Mouse (Mus musculus): Measurements from ENCODE around the gene Cox6a2.

The Cox6a2 gene

DNA sequence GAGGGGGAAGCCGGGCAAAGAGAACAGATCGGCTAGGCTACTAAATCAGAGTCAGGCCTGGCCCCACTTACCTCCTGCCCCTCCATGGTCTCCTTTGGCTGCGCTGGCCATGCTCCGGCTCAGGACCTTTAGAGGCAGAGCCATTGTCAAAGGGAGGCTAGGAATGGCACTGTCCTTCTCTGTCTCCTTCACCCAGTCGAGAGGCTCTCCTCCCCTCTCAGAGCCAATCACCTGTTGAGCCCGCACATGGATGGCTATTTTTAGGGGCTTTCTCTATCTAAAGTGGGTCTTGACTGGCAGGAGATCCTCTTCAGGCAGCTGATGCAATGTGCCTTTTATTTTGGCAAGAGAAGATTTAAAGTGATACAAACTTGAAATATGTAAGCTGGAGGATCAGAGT lies at the start of gene Cox6a2:
TSS of gene Cox6a2 (minus strand) at position 236 of the 400 bp plus-strand sequence.
- DNase-seq = no peak

GRCm38 (mm10) chr7:128255757-128256156 lies 49.6 kb upstream of the Cox6a2 start:
- DNase-seq = no peak

DNA sequence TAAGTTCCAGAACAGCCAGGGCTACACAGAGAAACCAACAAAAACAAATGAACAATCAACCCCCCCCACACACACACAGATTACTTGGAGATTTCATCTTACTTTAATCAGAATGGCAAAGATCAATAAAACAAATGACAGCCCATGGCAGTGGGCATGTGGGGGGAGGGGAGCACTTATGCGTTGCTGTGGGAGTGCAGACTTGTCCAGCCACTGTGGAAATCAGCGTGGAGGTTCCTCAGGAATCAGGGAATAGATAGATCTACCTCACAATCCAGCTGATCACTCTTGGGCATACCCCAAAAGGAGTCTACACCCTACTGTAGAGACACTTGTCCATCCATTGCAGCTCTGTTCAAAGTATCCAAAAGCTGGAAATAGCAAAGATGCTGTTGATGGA lies 48.8 kb upstream of the Cox6a2 start:
- DNase-seq = no peak

GRCm38 (mm10) chr7:128252609-128253008 lies 46.4 kb upstream of the Cox6a2 start:
- peak; percentile 93 for DNase-seq

GRCm38 (mm10) chr7:128251946-128252345 lies 45.8 kb upstream of the Cox6a2 start:
- peak; percentile 38 for DNase-seq

- no peak for DNase-seq
Observed at GRCm38 (mm10) chr7:128249998-128250397, 43.8 kb upstream of the Cox6a2 start.

DNA sequence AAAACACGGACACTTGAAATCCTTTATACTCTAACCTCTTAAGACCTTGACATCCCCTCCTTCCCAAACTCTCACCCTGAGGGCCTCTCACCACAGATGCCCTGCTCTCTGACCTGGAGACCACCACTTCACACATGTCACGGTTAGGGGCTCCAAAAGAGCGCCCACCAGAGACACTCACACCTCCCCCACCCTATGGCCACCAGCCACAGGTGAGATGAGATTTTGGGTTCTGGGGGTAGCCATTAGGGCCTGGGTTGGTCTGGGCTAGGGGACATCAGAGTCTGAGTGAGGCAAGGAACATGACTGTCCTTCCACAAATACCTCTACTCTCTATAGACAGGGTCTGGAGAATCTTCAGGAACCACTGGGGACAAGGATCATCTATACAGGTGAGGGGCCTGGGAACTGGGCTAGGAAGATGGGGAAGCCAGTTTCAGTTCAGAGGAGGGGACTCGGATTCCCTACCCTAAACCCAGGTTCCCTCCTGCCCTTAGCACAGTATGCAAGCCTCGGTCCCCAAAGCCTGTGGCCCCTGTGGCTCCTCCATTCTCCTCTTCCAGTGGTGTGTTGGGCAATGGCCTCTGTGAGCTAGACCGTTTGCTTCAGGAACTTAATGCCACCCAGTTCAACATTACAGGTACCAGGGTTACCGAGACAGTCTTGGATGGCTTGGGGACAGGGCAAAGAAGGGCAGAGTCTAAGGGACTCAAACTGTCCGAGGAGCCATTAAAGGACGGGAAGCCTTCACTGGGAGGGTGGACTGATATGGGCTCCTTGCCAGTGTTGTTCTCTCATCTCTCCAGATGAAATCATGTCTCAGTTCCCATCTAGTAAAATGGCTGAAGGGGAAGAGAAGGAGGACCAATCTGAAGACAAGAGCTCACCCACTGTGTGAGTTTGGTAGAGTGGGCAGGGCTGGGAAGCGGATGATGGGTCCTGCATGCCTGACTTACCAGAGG lies 42.2 kb upstream of the Cox6a2 start:
- no peak for DNase-seq

DNA sequence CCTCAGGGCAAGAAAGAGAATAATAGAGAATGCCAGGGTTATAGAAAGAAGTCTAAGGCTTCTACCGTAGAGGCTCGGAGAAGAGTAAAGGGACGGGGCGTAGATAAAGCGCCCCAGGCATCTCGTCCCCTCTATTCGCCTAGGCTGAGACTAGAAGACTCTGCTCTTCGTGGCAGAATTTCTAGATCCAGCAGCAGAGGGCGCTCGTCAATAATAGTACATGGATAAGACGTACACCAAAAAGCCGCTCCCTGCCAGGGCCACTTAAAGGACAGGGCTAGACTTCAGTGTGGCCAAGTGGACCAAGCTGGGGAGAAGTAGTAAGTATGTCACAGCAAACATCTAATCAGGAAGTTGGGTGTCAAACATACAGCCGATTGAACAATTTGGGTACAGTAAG lies 41.3 kb upstream of the Cox6a2 start:
- DNase-seq = peak; percentile 78

DNA sequence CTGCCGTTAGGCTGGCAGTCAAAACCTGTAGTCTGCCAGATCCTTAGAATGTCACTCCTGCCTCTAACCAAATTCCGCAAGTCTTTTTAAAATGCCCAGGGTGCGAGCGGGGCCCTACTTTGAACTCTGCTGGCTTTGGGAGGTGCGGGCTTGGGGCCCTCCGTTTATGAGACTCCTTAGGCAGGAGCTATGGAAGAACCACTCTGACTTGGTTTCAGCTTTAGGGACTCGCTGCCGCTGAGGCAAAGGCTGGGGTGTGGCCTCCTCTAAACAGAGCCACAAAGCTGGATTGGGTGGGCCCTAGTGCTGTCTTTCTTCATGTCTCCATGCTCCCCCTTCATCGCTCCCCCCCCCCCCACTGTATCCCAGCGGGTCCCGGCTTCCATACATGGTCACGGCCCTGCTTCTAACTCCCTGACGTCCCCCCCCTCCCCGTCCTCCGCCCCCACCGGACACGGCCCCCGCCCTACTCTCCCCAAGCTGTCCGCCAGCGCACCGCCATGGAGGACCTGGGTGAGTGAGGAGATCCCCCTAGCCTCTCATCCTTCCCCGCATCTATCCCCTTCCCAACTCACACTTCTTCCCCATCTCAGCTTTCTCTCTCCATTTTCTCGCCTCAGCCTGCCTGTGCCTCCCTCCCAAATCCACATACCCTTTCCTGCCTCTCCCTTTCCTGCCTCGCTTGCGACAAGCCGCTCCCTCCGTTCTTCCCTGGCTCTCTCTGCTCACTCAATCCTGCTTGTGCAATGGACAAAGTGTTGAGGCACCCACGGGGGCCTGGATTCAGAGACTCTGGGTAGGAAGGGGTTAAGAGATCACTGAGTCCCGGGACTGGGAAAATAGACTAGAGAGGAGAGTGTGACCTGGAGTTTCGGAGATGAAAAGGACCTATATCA lies 40.6 kb upstream of the Cox6a2 start, which contains the start of gene Tgfb1i1:
TSS of gene Tgfb1i1 (plus strand) at position 317 of the 896 bp plus-strand sequence.
- DNase-seq = no peak

- DNase-seq = no peak
Observed at GRCm38 (mm10) chr7:128245547-128245946, 39.4 kb upstream of the Cox6a2 start.

DNA sequence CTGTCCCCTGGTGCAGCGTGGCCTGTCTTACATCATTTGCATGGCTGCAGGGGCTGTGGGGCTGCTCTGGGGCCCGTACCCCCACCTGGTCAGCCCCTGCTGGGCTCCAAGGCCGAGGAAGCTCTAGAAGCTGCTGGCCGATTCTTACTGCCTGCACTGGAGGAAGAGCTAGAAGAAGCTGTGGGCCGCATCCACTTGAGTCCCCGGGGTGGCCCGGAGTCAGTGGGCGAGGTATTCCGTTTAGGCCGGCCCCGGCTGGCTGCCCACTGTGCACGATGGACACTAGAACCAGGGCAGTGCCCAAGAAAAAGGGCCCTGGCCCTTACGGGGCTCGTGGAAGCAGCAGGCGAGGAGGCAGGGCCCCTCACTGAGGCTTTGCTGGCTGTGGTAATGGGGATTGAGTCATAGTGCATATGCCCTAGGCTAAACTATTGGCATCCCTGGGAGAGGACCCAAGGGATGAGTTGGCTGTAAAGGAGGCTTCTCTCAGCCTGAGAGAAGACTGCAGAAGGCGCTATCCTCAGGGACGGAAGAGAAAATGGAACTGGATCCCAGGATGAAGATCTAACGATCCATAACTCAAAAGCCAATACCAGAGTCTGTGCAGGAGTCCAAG lies 38.3 kb upstream of the Cox6a2 start:
- DNase-seq = no peak

- no peak for DNase-seq
Observed at GRCm38 (mm10) chr7:128243921-128244320, 37.7 kb upstream of the Cox6a2 start.

- DNase-seq = no peak
Observed at GRCm38 (mm10) chr7:128242331-128242730, 36.1 kb upstream of the Cox6a2 start.

DNA sequence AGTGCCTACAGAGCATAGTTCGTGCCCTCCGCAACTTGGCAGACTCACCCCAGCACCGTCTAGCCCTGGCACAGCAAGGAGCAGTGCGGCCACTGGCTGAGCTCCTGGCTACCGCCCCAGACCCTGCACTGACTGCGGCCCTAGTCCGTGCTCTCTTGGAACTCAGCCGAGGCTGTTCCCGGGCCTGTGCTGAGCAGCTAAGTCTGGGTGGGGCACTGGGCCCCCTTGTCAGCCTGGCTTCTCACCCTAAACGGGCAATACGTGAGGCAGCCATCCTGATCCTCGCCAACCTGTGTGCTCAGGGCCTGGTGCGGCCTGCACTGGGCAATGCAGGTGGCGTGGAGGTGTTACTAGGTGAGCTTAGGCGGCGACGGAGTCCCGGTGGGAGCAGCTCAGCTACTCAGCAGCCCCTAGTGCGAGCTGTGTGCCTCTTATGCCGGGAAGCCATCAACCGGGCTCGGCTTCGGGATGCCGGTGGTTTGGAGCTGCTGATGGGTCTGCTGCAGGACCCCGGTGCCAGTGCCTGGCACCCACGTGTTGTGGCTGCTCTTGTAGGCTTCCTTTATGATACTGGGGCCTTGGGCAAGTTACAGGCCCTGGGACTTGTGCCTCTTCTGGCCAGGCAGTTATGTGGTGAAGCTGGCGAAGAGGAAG lies 34.1 kb upstream of the Cox6a2 start:
- no peak for DNase-seq

DNA sequence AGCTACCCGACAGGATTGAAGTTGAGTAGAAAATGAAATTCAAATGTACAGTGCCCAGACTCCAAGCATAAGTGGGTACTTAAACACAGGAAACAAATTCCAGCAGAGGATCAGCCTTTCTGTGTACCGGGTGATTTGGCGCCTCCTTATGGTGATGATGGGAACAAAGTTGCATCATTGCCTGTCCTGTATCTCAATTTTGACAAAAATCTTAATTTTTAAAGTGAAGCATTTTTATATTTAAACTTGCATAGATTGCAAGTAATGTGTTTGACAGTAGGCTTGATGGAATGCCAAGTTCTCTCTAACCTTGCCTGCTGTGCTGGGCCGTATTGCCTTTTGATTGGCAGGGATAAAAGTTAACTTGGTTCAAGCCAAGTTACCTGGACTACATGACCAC lies 32.8 kb upstream of the Cox6a2 start:
- DNase-seq = peak; percentile 46

DNA sequence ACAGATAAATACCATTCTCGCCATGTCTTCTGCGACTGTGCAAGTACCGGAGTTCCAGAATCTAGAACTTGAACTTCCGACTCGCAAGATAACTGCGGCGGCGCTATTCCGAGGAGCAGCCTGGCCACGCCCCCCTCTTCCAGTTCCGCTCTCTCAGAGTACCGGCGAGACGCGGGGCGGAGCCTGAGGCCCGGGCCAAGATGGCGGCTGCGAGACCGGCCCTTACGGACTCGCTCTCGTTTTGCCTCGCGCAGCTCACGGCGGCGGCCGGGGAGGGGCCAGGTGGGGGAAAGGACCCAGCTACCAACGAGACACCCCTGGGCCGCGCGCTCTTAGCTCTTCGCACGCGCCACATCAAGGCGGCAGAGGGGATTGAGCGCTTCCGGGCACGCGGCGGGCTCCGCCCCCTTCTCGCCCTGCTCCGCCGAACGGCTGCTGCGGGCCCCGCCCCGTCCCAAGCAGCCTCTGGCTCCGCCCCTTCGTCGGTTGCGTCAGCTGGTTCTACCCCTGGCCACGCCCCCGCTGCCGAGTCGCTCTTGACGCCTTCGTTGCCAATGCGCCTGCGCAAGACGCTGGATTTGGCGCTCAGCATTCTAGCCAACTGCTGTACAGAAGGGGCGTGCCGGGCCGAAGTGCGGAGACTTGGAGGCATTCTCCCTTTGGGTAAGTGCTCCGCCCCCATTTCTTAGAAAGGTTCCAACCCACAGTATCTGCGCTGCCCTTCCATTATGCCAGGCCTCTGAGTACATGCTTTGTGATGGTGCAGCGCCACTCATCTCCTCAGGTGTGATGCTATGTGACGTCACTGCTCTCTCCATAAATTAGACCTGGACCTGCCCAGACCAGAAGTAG lies 32.0 kb upstream of the Cox6a2 start, which contains the start of gene 9130023H24Rik:
TSS of gene 9130023H24Rik (minus strand) at position 105 of the 852 bp plus-strand sequence.
- peak; percentile 100 for DNase-seq

DNA sequence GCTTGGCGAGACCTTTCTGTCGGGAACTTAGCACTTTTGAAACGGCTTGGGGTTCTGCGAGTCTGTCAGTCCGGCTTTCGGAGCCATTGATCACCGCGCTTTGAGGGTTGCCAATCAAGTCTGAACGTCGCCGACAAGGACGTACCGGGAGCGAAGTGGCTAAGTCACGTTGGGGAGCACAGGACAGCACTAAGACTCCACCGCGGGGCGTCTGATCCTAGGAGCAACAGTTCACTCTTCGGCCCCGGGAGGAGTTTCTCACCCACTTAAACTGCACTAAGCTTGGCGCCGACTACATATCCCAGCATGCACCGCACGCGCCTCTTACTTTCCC lies 31.4 kb upstream of the Cox6a2 start:
- DNase-seq = no peak

GRCm38 (mm10) chr7:128236856-128237592 lies 30.8 kb upstream of the Cox6a2 start, which contains the start of gene Armc5:
Armc5 (plus strand) TSS chr7:128237342.
- DNase-seq = peak; percentile 83

- DNase-seq = no peak
Observed at GRCm38 (mm10) chr7:128236426-128236825, 30.2 kb upstream of the Cox6a2 start.

DNA sequence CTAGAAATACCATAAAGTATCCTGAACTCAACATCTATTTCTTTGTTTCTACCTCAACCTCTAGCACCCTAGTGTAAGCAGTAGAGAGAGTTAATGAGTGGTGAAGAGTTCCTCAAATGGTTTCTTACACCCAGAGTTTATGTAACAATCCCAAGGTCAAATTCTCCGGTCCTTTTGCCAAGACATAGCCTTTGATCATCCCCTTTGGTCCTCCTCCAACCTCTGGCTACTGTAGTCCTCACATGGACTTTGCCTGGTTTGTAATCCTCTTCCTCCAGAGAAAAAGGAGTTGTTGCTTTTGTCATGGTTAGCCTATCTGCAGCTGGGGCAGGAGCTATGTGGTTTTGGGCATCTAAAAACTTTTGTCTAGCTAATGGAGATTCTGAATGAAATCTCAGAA lies 29.3 kb upstream of the Cox6a2 start:
- no peak for DNase-seq

DNA sequence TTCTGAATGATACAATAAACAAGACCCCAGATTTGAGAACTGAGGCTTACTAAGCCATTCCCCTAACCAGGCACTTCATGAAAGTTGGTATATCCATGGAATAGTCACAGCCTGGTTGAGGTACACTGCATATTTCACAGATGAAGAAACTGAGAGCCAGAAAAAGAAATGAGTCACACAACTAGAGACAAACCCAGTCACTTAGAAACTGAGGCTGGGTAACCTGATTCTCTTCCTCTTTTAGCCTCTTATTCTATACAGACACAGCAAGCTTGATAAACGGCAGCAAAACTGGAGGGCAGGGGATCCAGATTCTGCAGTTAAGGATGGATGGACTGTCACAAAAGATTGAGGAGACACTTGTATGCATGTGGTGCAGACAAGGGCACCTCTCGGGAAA lies 28.6 kb upstream of the Cox6a2 start:
- no peak for DNase-seq

Data from thymus, postnatal 25 days (tissue).